Mouse (Mus musculus) hematopoietic stem cell, adult 5-6 weeks (primary cell): ENCODE measurements at regions not wholly inside any gene's neighbourhood (a gene's known extent, or its start where the extent isn't known, plus 50 kb on each side); places are given as distances from the start of the nearest gene placed in this dataset.

Source experiments
- ATAC-seq, 2 experiments: fragments of 125-278 bp in 1 of 2; replicated peaks in 1 of 2; 2 replicates each; pipeline ENCODE4 v1.8.0; 2016 to 2017; ENCODE audit warnings: inconsistent platforms in 2 of 2, mild to moderate bottlenecking in 2 of 2, moderate number of reproducible peaks in 2 of 2, low read depth in 1 of 2, moderate TSS enrichment in 1 of 2; ENCODE audit not compliant: low FRiP score in 2 of 2, poor library complexity in 2 of 2, severe bottlenecking in 2 of 2, insufficient read depth in 1 of 2, low TSS enrichment in 1 of 2

DNA sequence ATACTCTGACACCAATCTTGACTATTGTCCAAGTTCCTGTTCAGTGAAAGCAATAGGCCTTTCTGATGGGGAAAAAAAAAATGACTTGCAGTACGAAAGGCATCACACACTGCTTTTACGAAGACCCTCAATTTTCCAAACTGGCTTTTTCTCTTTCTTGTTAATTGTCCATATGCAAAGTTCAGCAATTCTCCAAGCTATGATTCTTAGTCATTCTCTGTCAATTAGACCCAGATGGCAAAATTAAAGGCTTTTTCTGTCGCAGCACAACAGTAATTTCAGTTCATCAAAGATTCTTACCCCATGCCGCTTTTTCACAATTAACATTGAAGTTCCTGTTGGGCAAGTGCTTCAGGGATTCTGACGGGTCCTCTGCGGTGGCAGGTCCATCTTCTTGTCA is 1343.2 kb upstream of the Slc10a2 start:
- no peak for ATAC-seq

DNA sequence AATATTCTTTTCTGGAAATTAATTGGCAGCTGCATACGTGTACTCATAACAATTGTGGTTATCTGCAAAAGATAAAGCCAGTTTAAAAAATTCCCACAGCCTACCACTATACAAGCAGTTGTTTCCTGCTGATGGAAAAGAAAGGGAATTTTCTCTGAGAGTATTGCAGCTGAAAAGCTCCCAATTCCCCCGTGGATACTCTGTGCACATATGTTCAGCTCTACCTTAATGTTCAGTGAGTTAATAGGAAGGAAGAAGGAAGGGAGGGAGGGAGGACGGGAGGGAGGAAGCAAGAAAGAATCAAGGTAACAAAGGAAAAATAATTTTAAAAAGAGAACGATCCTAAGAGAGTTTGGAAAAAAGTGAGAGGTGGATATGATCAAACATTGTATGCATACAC is 1333.9 kb upstream of the Slc10a2 start:
- no peak for ATAC-seq
